7 mouse cellular contexts compared by ENCODE assay signal in genomic region chr15:85612660-85613357, GRCm38 (mm10). TPM values are rescaled to one million over a fixed set of nuclear protein-coding genes. Genes with fewer than 3 reads are reported as not detected.
A peak's percentile ranks its signal among the peaks of the same experiment; 100 is the strongest.
DNase-seq lines count a peak whose midpoint lies in the region; ATAC-seq and TF ChIP-seq lines count a peak whose summit lies in the region.

No protein-coding gene starts in this region.

- no peak overlapping the region for H3K27ac ChIP-seq in ES-E14 (ENCODE audit: insufficient read depth, low read depth, low read length, poor library complexity, severe bottlenecking)
- H3K27ac ChIP-seq in hindbrain, postnatal 0 days: peak overlapping the region; percentile 88
- H3K27ac ChIP-seq in stomach, embryonic 16.5 days (ENCODE audit: low read length): peak overlapping the region; percentile 71; the same call in 1 of the 2 replicates

- 67% methylated on average over 8 of the region's 8 CpGs for WGBS in hindbrain, postnatal 0 days
- WGBS in stomach, embryonic 16.5 days: 73% methylated on average over 8 of the region's 8 CpGs

- H3K36me3 ChIP-seq in ES-E14 (ENCODE audit: control insufficient read depth, insufficient read depth, low read length, poor library complexity, severe bottlenecking): no peaks in the 10 kb centered on the region
- no peaks in the 10 kb centered on the region for H3K36me3 ChIP-seq in hindbrain, postnatal 0 days (ENCODE audit: insufficient read depth, low read length)
- no peaks in the 10 kb centered on the region for H3K36me3 ChIP-seq in stomach, embryonic 16.5 days (ENCODE audit: control insufficient read depth, insufficient read depth, low read length)

- peak; percentile 75 for DNase-seq in layer of hippocampus, adult 11-12 months (ENCODE audit: low spot score)
- no peak for DNase-seq in layer of hippocampus, adult 9-11 months
- DNase-seq in ES-E14 (ENCODE audit: low read depth, low spot score): no peak
- DNase-seq in brain, embryonic 14.5 days (ENCODE audit: low read depth): peak; percentile 64
- DNase-seq in hindbrain, postnatal 0 days (ENCODE audit: low spot score): peak; percentile 64
- peak; percentile 65 for DNase-seq in lung, postnatal 10 days

- peaks cover 0 to 2% of the 10 kb centered on the region in 2 experiments; a peak in 1 of 4 replicates for H3K4me1 ChIP-seq in ES-E14 (ENCODE audit: control insufficient read depth in 2 of 2, insufficient read depth in 2 of 2, low read length in 2 of 2, poor library complexity in 1 of 2)
- peaks cover 28% of the 10 kb centered on the region for H3K4me1 ChIP-seq in hindbrain, postnatal 0 days (ENCODE audit: insufficient read depth, low read length)
- peaks cover 38% of the 10 kb centered on the region for H3K4me1 ChIP-seq in stomach, embryonic 16.5 days (ENCODE audit: control insufficient read depth, insufficient read depth, low read length)

- H3K9me3 ChIP-seq in ES-E14 (ENCODE audit: control insufficient read depth, insufficient read depth, low read depth, low read length): no peaks in the 10 kb centered on the region
- no peaks in the 10 kb centered on the region for H3K9me3 ChIP-seq in hindbrain, postnatal 0 days (ENCODE audit: low read length)
- H3K9me3 ChIP-seq in stomach, embryonic 16.5 days (replicated peaks; ENCODE audit: control insufficient read depth, low read length): no peaks in the 10 kb centered on the region

- no peaks in the 10 kb centered on the region for H3K27me3 ChIP-seq in hindbrain, postnatal 0 days (ENCODE audit: insufficient read depth, low read length)
- H3K27me3 ChIP-seq in stomach, embryonic 16.5 days (ENCODE audit: control insufficient read depth, insufficient read depth, low read length): no peaks in the 10 kb centered on the region

- ATAC-seq in hindbrain, postnatal 0 days: peak; percentile 10; the same call in 1 of the 2 replicates
- no peak for ATAC-seq in stomach, embryonic 16.5 days (ENCODE audit: insufficient read depth, low FRiP score)

- TF ChIP-seq POLR2A in brain, embryonic 14.5 days (IDR thresholded peaks at IDR 0.05; ENCODE audit: borderline replicate concordance, extremely low read depth, insufficient read depth, insufficient read length, poor library complexity, severe bottlenecking): no peak

- no peak overlapping the region for H3K4me2 ChIP-seq in hindbrain, postnatal 0 days (ENCODE audit: low read depth, low read length)
- no peak overlapping the region for H3K4me2 ChIP-seq in stomach, embryonic 16.5 days (ENCODE audit: low read depth, low read length)

- TF ChIP-seq CTCF in brain, embryonic 14.5 days (IDR thresholded peaks at IDR 0.05; ENCODE audit: borderline replicate concordance, extremely low read depth, insufficient read depth, insufficient read length): peak; percentile 61; the same call in 1 of the 2 replicates
- peak; percentile 84 for TF ChIP-seq CTCF in hindbrain, postnatal 0 days (IDR thresholded peaks at IDR 0.05; ENCODE audit: low read depth)

- in situ Hi-C loops in ES-E14 (cut with MboI; ENCODE audit: low sequenced_read_pairs in 2 of 2, unreplicated experiment in 2 of 2): loop anchor here in 1 of 2 experiments (5.0 kb wide), 1 partner anchor 94 kb away; no protein-coding TSS in a partner anchor

- no peak overlapping the region for H3K9ac ChIP-seq in ES-E14 (ENCODE audit: insufficient read depth, low read depth, low read length, poor library complexity, severe bottlenecking)
- H3K9ac ChIP-seq in hindbrain, postnatal 0 days (replicated peaks; ENCODE audit: low read length): no peak overlapping the region
- no peak overlapping the region for H3K9ac ChIP-seq in stomach, embryonic 16.5 days (ENCODE audit: low read length)

- no peak overlapping the region for H3K4me3 ChIP-seq in ES-E14 (ENCODE audit: insufficient read depth in 1 of 2, low read depth in 1 of 2, low read length in 2 of 2, poor library complexity in 1 of 2, severe bottlenecking in 1 of 2)
- no peak overlapping the region for H3K4me3 ChIP-seq in hindbrain, postnatal 0 days (ENCODE audit: low read length)
- no peak overlapping the region for H3K4me3 ChIP-seq in stomach, embryonic 16.5 days (replicated peaks; ENCODE audit: low read length)

TF ChIP-seq in ES-E14, 5 proteins besides CTCF, POLR2A, EP300 and RAD21:
- TF ChIP-seq ZC3H11A (IDR thresholded peaks at IDR 0.05; ENCODE audit: borderline replicate concordance, low read depth, low read length) (peak; percentile 66; the same call in 1 of the 2 replicates), HCFC1 (IDR thresholded peaks at IDR 0.05; ENCODE audit: borderline replicate concordance, insufficient read depth, low read length) (no peak)

RNA-seq across cellular contexts. Expression of gene Wnt7b, which starts 30.5 kb away (rescaled TPM):
- 11.2 and 15.5 TPM in 2 replicates for total RNA-seq in ES-E14 (2012; rRNA removed)
- polyA plus RNA-seq in brain, embryonic 14.5 days (2012; rRNA removed): 56.4 and 72.5 TPM in 2 replicates
- 56.6 and 63.1 TPM in 2 replicates for total RNA-seq in hindbrain, postnatal 0 days (2014; rRNA removed)
- polyA plus RNA-seq in hindbrain, postnatal 0 days (2015; fragmentation: Nextera tagmentation; extraction: Ambion mirVana): 26.0 and 27.2 TPM in 2 replicates
- 3.4 and 4.8 TPM in 2 replicates for polyA plus RNA-seq in stomach, embryonic 16.5 days (2015; fragmentation: Nextera tagmentation; extraction: Ambion mirVana)

Comparison
In these comparisons a context has a peak if more than half of its experiments do, and no peak if none do; other contexts are left out.
1. DNase-seq: peak in layer of hippocampus, adult 11-12 months (single experiment), brain, embryonic 14.5 days (single experiment), hindbrain, postnatal 0 days (single experiment) and lung, postnatal 10 days (single experiment); none in layer of hippocampus, adult 9-11 months (single experiment) and ES-E14 (single experiment).